In the genomic region with DNA sequence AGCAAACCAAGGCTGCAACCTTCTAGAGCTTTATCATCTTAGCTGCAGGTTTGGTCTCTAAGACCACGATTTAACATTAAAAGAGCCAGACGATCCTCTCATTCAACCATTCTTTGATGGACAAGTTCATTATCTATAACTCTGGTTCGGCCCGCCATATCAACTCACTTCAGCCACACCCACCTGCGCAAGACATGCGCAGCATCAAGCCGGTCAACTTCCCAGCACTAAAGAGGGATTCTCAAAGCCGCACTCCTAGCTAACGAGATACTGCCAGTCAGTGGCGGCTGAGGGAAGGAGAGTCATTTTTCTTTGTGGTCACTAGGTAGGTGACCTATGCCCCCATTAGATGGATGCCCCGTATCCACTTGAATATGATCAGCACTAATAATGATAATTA, we compare ENCODE assay signal across 12 mouse cellular contexts.
"Had no signal": no experiment of that assay in that cellular context is flagged by ENCODE, and none has a peak within 500 bp of the region (broad histone marks: within the 10 kb centered on the region; RNA-seq: fewer than 3 reads in every experiment).

No protein-coding gene starts in this region.

- DNase-seq: gastrocnemius, postnatal 10 days; gastrocnemius, postnatal 25 days; heart, adult 2 months; heart, postnatal 10 days; heart, postnatal 4 days; kidney, adult 18-20 months; kidney, adult 8-10 months; kidney, postnatal 10 days; kidney, postnatal 25 days; kidney, postnatal 4 days; left cerebral cortex, postnatal 4 days; liver, embryonic 13.5 days had no signal
